Mouse (Mus musculus): ENCODE data around the gene Ltbp1. TPM values are rescaled to one million over a fixed set of nuclear protein-coding genes. Genes with fewer than 3 reads are reported as not detected.

The Ltbp1 gene
- polyA plus RNA-seq, 1 experiment from 2014 or later: 174 TPM

GRCm38 (mm10) chr17:74981703-74982102 is 23.7 kb upstream of the Ltbp1 start:
- no peak for TF ChIP-seq CTCF (IDR thresholded peaks at IDR 0.05)
- in situ Hi-C loops (cut with MboI; ENCODE audit: low pct_unique_long_range_greater_than_20kb): no loop called here
- no peak for DNase-seq (ENCODE audit: low read depth, low spot score)
- POLR2A ChIA-PET: no interaction called here
- CTCF ChIA-PET: no interaction called here
- ATAC-seq: no peak
- no peaks in the 10 kb centered on the region for H3K27me3 ChIP-seq

GRCm38 (mm10) chr17:74982880-74983279 is 22.5 kb upstream of the Ltbp1 start:
- in situ Hi-C loops (cut with MboI; ENCODE audit: low pct_unique_long_range_greater_than_20kb): no loop called here
- TF ChIP-seq CTCF (IDR thresholded peaks at IDR 0.05): no peak
- CTCF ChIA-PET: interaction anchor here (0.9 kb wide), 1 partner anchor 9 kb away, joined by 3 read pairs; no protein-coding TSS in a partner anchor
- POLR2A ChIA-PET: no interaction called here
- DNase-seq (ENCODE audit: low read depth, low spot score) (no peak), ATAC-seq (no peak)
- H3K27me3 ChIP-seq: no peaks in the 10 kb centered on the region

- DNase-seq (ENCODE audit: low read depth, low spot score) (no peak), ATAC-seq (no peak)
- in situ Hi-C loops (cut with MboI; ENCODE audit: low pct_unique_long_range_greater_than_20kb): no loop called here
- no peak for TF ChIP-seq CTCF (IDR thresholded peaks at IDR 0.05)
- CTCF ChIA-PET: no interaction called here
- POLR2A ChIA-PET: no interaction called here
- H3K27me3 ChIP-seq: no peaks in the 10 kb centered on the region
Observed at GRCm38 (mm10) chr17:74984071-74984470, 21.3 kb upstream of the Ltbp1 start.

GRCm38 (mm10) chr17:74984681-74985080 is 20.7 kb upstream of the Ltbp1 start:
- H3K27me3 ChIP-seq: no peaks in the 10 kb centered on the region
- ATAC-seq: no peak
- in situ Hi-C loops (cut with MboI; ENCODE audit: low pct_unique_long_range_greater_than_20kb): no loop called here
- ChIA-PET CTCF (no interaction called here), POLR2A (no interaction called here)
- TF ChIP-seq CTCF (IDR thresholded peaks at IDR 0.05): no peak
- DNase-seq (ENCODE audit: low read depth, low spot score): no peak

GRCm38 (mm10) chr17:74987067-74987466 is 18.3 kb upstream of the Ltbp1 start:
- POLR2A ChIA-PET: no interaction called here
- in situ Hi-C loops (cut with MboI; ENCODE audit: low pct_unique_long_range_greater_than_20kb): no loop called here
- no peak for TF ChIP-seq CTCF (IDR thresholded peaks at IDR 0.05)
- DNase-seq (ENCODE audit: low read depth, low spot score) (no peak), ATAC-seq (no peak)
- CTCF ChIA-PET: no interaction called here
- no peaks in the 10 kb centered on the region for H3K27me3 ChIP-seq

- in situ Hi-C loops (cut with MboI; ENCODE audit: low pct_unique_long_range_greater_than_20kb): no loop called here
- POLR2A ChIA-PET: no interaction called here
- ATAC-seq (no peak), DNase-seq (ENCODE audit: low read depth, low spot score) (no peak)
- H3K27me3 ChIP-seq: no peaks in the 10 kb centered on the region
- TF ChIP-seq CTCF (IDR thresholded peaks at IDR 0.05): no peak
- CTCF ChIA-PET: no interaction called here
Observed at GRCm38 (mm10) chr17:74989691-74990090, 15.7 kb upstream of the Ltbp1 start.

GRCm38 (mm10) chr17:74990561-74990960 is 14.8 kb upstream of the Ltbp1 start:
- no peak for TF ChIP-seq CTCF (IDR thresholded peaks at IDR 0.05)
- ATAC-seq (no peak), DNase-seq (ENCODE audit: low read depth, low spot score) (no peak)
- in situ Hi-C loops (cut with MboI; ENCODE audit: low pct_unique_long_range_greater_than_20kb): no loop called here
- POLR2A ChIA-PET: no interaction called here
- H3K27me3 ChIP-seq: no peaks in the 10 kb centered on the region
- CTCF ChIA-PET: no interaction called here

- no peak for ATAC-seq
- in situ Hi-C loops (cut with MboI; ENCODE audit: low pct_unique_long_range_greater_than_20kb): no loop called here
- CTCF ChIA-PET: interaction anchor here (0.7 to 1.4 kb wide), 3 partner anchors 11 to 256 kb away, joined by 3 to 7 read pairs (median 3); partner anchors contain the start of gene Ltbp1
- peaks cover 3% of the 10 kb centered on the region for H3K27me3 ChIP-seq
- DNase-seq (ENCODE audit: low read depth, low spot score): no peak
- no peak for TF ChIP-seq CTCF (IDR thresholded peaks at IDR 0.05)
- POLR2A ChIA-PET: interaction anchor here (1.2 kb wide), 1 partner anchor 12 kb away, joined by 3 read pairs; no protein-coding TSS in a partner anchor
Observed at GRCm38 (mm10) chr17:74993726-74994581, 11.4 kb upstream of the Ltbp1 start.

GRCm38 (mm10) chr17:74994582-74994893 is 10.8 kb upstream of the Ltbp1 start:
- no peak for DNase-seq (ENCODE audit: low read depth, low spot score)
- no peak for TF ChIP-seq CTCF (IDR thresholded peaks at IDR 0.05)
- POLR2A ChIA-PET: interaction anchor here (0.9 to 1.2 kb wide), 2 partner anchors 11 to 247 kb away, joined by 3 read pairs; no protein-coding TSS in a partner anchor
- in situ Hi-C loops (cut with MboI; ENCODE audit: low pct_unique_long_range_greater_than_20kb): no loop called here
- ATAC-seq: no peak
- H3K27me3 ChIP-seq: peaks cover 3% of the 10 kb centered on the region
- CTCF ChIA-PET: interaction anchor here (1.4 kb wide), 1 partner anchor 165 kb away, joined by 3 read pairs; no protein-coding TSS in a partner anchor

- H3K27me3 ChIP-seq: peaks cover 3% of the 10 kb centered on the region
- ATAC-seq (no peak), DNase-seq (ENCODE audit: low read depth, low spot score) (no peak)
- ChIA-PET CTCF (no interaction called here), POLR2A (interaction anchor here (0.9 kb wide), 1 partner anchor 248 kb away, joined by 3 read pairs; no protein-coding TSS in a partner anchor)
- in situ Hi-C loops (cut with MboI; ENCODE audit: low pct_unique_long_range_greater_than_20kb): no loop called here
- no peak for TF ChIP-seq CTCF (IDR thresholded peaks at IDR 0.05)
Observed at GRCm38 (mm10) chr17:74995266-74995665, 10.1 kb upstream of the Ltbp1 start.

GRCm38 (mm10) chr17:75000066-75000465 is 5.3 kb upstream of the Ltbp1 start:
- DNase-seq (ENCODE audit: low read depth, low spot score): no peak
- peaks cover 3% of the 10 kb centered on the region for H3K27me3 ChIP-seq
- POLR2A ChIA-PET: no interaction called here
- CTCF ChIA-PET: no interaction called here
- ATAC-seq: no peak
- in situ Hi-C loops (cut with MboI; ENCODE audit: low pct_unique_long_range_greater_than_20kb): loop anchor here (5.0 to 10.0 kb wide), 3 partner anchors 123 to 265 kb away; no protein-coding TSS in a partner anchor
- TF ChIP-seq CTCF (IDR thresholded peaks at IDR 0.05): no peak

Data from Patski (cell line).